Mouse (Mus musculus) small intestine, adult 2 months (tissue): ENCODE data around the gene Dnaaf2.

Experiments
- CTCF ChIP-seq: fragments of 200-500 bp; IDR thresholded peaks from 2 replicates; pipeline ENCODE4 v1.5.1; 2012; ENCODE audit warnings: low read depth, mild to moderate bottlenecking, control low read depth, inconsistent platforms, low read length, moderate library complexity, mixed read lengths; ENCODE audit not compliant: insufficient replicate concordance, insufficient read length; ENCODE audit errors: extremely low read depth
- POLR2A ChIP-seq: fragments of 200-500 bp; IDR thresholded peaks from 2 replicates; pipeline ENCODE4 v1.6.1; 2012; ENCODE audit warnings: low read depth, mild to moderate bottlenecking, control low read depth, inconsistent platforms, low read length, moderate library complexity

GRCm38 (mm10) chr12:69147166-69147735, 51.0 kb downstream of the Dnaaf2 start:
- TF ChIP-seq POLR2A, result no peak
- TF ChIP-seq CTCF, result no peak
